15 mouse cellular contexts compared by ENCODE assay signal in genomic region chr8:35101701-35102100, GRCm38 (mm10).
"Had no signal": no experiment of that assay in that cellular context is flagged by ENCODE, and none has a peak within 500 bp of the region (broad histone marks: within the 10 kb centered on the region; RNA-seq: fewer than 3 reads in every experiment).

No protein-coding gene starts in this region.

- H3K27me3 ChIP-seq: liver, embryonic 15.5 days; lung, embryonic 15.5 days; midbrain, embryonic 13.5 days; midbrain, embryonic 15.5 days; neural tube, embryonic 12.5 days had no signal

- H3K9ac ChIP-seq: liver, embryonic 15.5 days; liver, postnatal 0 days; lung, embryonic 15.5 days; midbrain, embryonic 13.5 days; midbrain, embryonic 15.5 days; neural tube, embryonic 12.5 days had no signal

- DNase-seq: liver, postnatal 0 days; lung, adult 2 months; right cerebral cortex, postnatal 14 days; thymus, adult 18-20 months; thymus, postnatal 14 days; thymus, postnatal 36 days had no signal

- H3K36me3 ChIP-seq: liver, embryonic 15.5 days; lung, embryonic 15.5 days; midbrain, embryonic 13.5 days; midbrain, embryonic 15.5 days; neural tube, embryonic 12.5 days had no signal

- H3K4me2 ChIP-seq: liver, embryonic 15.5 days; lung, embryonic 15.5 days; midbrain, embryonic 11.5 days; midbrain, embryonic 13.5 days; midbrain, embryonic 15.5 days; neural tube, embryonic 12.5 days had no signal

- H3K27ac ChIP-seq: liver, embryonic 15.5 days; lung, embryonic 15.5 days; macrophage; midbrain, embryonic 13.5 days; midbrain, embryonic 15.5 days; neural tube, embryonic 12.5 days had no signal

- H3K4me1 ChIP-seq: liver, embryonic 15.5 days; midbrain, embryonic 13.5 days; midbrain, embryonic 15.5 days; neural tube, embryonic 12.5 days had no signal

- H3K4me3 ChIP-seq: liver, embryonic 15.5 days; lung, embryonic 15.5 days; megakaryocyte, embryonic 14.5 days; midbrain, embryonic 13.5 days; midbrain, embryonic 15.5 days; neural tube, embryonic 12.5 days had no signal

- H3K9me3 ChIP-seq: liver, embryonic 15.5 days; lung, embryonic 15.5 days; midbrain, embryonic 13.5 days; midbrain, embryonic 15.5 days; neural tube, embryonic 12.5 days had no signal

- ATAC-seq: liver, postnatal 0 days; lung, postnatal 0 days; midbrain, embryonic 13.5 days; midbrain, embryonic 15.5 days had no signal
